In the genomic region with DNA sequence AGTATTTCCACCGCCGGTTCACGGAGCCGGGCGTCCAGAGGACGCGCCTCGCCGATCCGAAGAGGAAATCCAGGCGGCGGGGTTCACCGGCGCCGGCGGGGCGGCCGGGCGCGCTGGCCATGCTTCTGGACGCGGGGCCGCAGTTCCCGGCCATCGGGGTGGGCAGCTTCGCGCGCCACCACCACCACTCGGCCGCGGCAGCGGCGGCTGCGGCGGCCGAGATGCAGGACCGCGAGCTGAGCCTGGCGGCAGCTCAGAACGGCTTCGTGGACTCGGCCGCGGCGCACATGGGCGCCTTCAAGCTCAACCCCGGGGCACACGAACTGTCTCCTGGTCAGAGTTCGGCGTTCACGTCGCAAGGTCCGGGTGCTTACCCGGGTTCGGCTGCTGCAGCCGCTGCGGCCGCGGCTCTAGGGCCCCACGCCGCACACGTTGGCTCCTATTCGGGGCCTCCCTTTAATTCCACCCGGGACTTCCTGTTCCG, we compare ENCODE assay signal across 8 mouse cellular contexts. TPM values are rescaled to one million over a fixed set of nuclear protein-coding genes. Genes with fewer than 3 reads are reported as not detected.
DNase-seq lines count a peak whose midpoint lies in the region; ATAC-seq and TF ChIP-seq lines count a peak whose summit lies in the region.

No protein-coding gene starts in this region.

- H3K27ac ChIP-seq in heart, postnatal 0 days (ENCODE audit: low read depth), result no peak overlapping the region

- peak; percentile 46 for DNase-seq in kidney, adult 18-20 months
- DNase-seq in kidney, adult 11 months, result no peak
- peak; percentile 75 for DNase-seq in ZHBTc4 (ENCODE audit: low read depth, low spot score)
- DNase-seq in heart, postnatal 0 days (ENCODE audit: low spot score), result no peak
- DNase-seq in adrenal gland, postnatal 4 days (ENCODE audit: low spot score in 2 of 2), result no peak
- DNase-seq in thymus, postnatal 36 days, result no peak
- DNase-seq in left cerebral cortex, adult 11 months (ENCODE audit: low spot score), result no peak

- H3K9ac ChIP-seq in heart, postnatal 0 days (replicated peaks; ENCODE audit: low read depth, low read length), result no peak overlapping the region

- H3K27me3 ChIP-seq in heart, postnatal 0 days (ENCODE audit: control insufficient read depth, insufficient read depth, low read length), result peaks cover 100% of the 10 kb centered on the region

- TF ChIP-seq CTCF in heart, postnatal 0 days (IDR thresholded peaks at IDR 0.05; ENCODE audit: low read depth), result no peak

- H3K4me2 ChIP-seq in heart, postnatal 0 days (ENCODE audit: low read depth, low read length), result peak overlapping the region; percentile 71

- 0 out of 2 replicates have a peak, but pooled peaks have one; percentile 24 for ATAC-seq in heart, postnatal 0 days (ENCODE audit: insufficient read depth, low read depth)
- ATAC-seq in megakaryocyte progenitor cell, adult 5-6 weeks (replicated peaks; ENCODE audit: poor library complexity), result 0 out of 2 replicates have a peak, but pooled peaks have one; percentile 6

- H3K4me1 ChIP-seq in heart, postnatal 0 days (ENCODE audit: control insufficient read depth, insufficient read depth), result 0 out of 2 replicates have a peak, but pooled peaks cover 5% of the 10 kb centered on the region

- no peaks in the 10 kb centered on the region for H3K9me3 ChIP-seq in heart, postnatal 0 days (replicated peaks; ENCODE audit: control insufficient read depth, low read length)

- no peak for TF ChIP-seq EP300 in heart, postnatal 0 days (IDR thresholded peaks at IDR 0.05; ENCODE audit: low read depth)

- H3K36me3 ChIP-seq in heart, postnatal 0 days (replicated peaks; ENCODE audit: control insufficient read depth, insufficient read depth, low read length), result no peaks in the 10 kb centered on the region

- H3K4me3 ChIP-seq in heart, postnatal 0 days (ENCODE audit: low read depth, low read length), result peak overlapping the region; percentile 52

- WGBS in heart, postnatal 0 days, result under 1% methylated on average over 59 of the region's 65 CpGs

RNA-seq across cellular contexts. Expression of a gene that starts 0.4 kb away (rescaled TPM):
- not detected in 2 replicates for total RNA-seq in heart, postnatal 0 days (2014; rRNA removed; ENCODE audit: low replicate concordance)
- not detected in 2 replicates for polyA plus RNA-seq in heart, postnatal 0 days (2015; fragmentation: Nextera tagmentation; extraction: Ambion mirVana)
- total RNA-seq in megakaryocyte progenitor cell, adult 5-6 weeks (2015), result not detected in 2 replicates
- not detected in 2 replicates for total RNA-seq in megakaryocyte progenitor cell, adult 5-6 weeks (2017)
- 1 to 10 TPM in 1 of 2 experiments, under 1 TPM in 1; 0.22 to 1.4 TPM for total RNA-seq in adrenal gland, postnatal 4 days (2021)

RNA-seq across cellular contexts. Expression of a gene that starts 10.1 kb away (rescaled TPM):
- total RNA-seq in heart, postnatal 0 days (2014; rRNA removed; ENCODE audit: low replicate concordance), result not detected in 2 replicates
- polyA plus RNA-seq in heart, postnatal 0 days (2015; fragmentation: Nextera tagmentation; extraction: Ambion mirVana), result not detected in 2 replicates
- not detected in 2 replicates for total RNA-seq in megakaryocyte progenitor cell, adult 5-6 weeks (2015)
- total RNA-seq in megakaryocyte progenitor cell, adult 5-6 weeks (2017), result not detected in 2 replicates
- under 1 TPM in 1 of 2 experiments, not detected in 1; 0.40 TPM for total RNA-seq in adrenal gland, postnatal 4 days (2021)

RNA-seq across cellular contexts. Expression of a gene that starts 14.8 kb away (rescaled TPM):
- total RNA-seq in heart, postnatal 0 days (2014; rRNA removed; ENCODE audit: low replicate concordance), result not detected in 2 replicates
- polyA plus RNA-seq in heart, postnatal 0 days (2015; fragmentation: Nextera tagmentation; extraction: Ambion mirVana), result not detected in 2 replicates
- total RNA-seq in megakaryocyte progenitor cell, adult 5-6 weeks (2015), result not detected in 2 replicates
- total RNA-seq in megakaryocyte progenitor cell, adult 5-6 weeks (2017), result not detected in 2 replicates
- total RNA-seq in adrenal gland, postnatal 4 days (2021), result not detected

RNA-seq across cellular contexts. Expression of a gene that starts 24.7 kb away (rescaled TPM):
- total RNA-seq in heart, postnatal 0 days (2014; rRNA removed; ENCODE audit: low replicate concordance), result not detected in 2 replicates
- not detected in 2 replicates for polyA plus RNA-seq in heart, postnatal 0 days (2015; fragmentation: Nextera tagmentation; extraction: Ambion mirVana)
- total RNA-seq in megakaryocyte progenitor cell, adult 5-6 weeks (2015), result not detected in 2 replicates
- not detected in 2 replicates for total RNA-seq in megakaryocyte progenitor cell, adult 5-6 weeks (2017)
- total RNA-seq in adrenal gland, postnatal 4 days (2021), result not detected

RNA-seq across cellular contexts. Expression of a gene that starts 58.5 kb away (rescaled TPM):
- total RNA-seq in heart, postnatal 0 days (2014; rRNA removed; ENCODE audit: low replicate concordance), result 7.1 and 17.0 TPM in 2 replicates
- polyA plus RNA-seq in heart, postnatal 0 days (2015; fragmentation: Nextera tagmentation; extraction: Ambion mirVana), result 30.4 and 31.2 TPM in 2 replicates
- 57.9 and 81.2 TPM in 2 replicates for total RNA-seq in megakaryocyte progenitor cell, adult 5-6 weeks (2015)
- 38.7 and 72.6 TPM in 2 replicates for total RNA-seq in megakaryocyte progenitor cell, adult 5-6 weeks (2017)
- 10 to 100 TPM; 63.2 to 64.4 TPM for total RNA-seq in adrenal gland, postnatal 4 days (2021)

Comparison
In these comparisons a context has a peak if more than half of its experiments do, and no peak if none do; other contexts are left out.
1. DNase-seq: peak in kidney, adult 18-20 months (single experiment) and ZHBTc4 (single experiment); none in kidney, adult 11 months (single experiment), heart, postnatal 0 days (single experiment), adrenal gland, postnatal 4 days (0 of 2), thymus, postnatal 36 days (0 of 2) and left cerebral cortex, adult 11 months (single experiment).